Mouse (Mus musculus): ENCODE data around the gene Oaf.
A peak's percentile ranks its signal among the peaks of the same experiment; 100 is the strongest.

DNA sequence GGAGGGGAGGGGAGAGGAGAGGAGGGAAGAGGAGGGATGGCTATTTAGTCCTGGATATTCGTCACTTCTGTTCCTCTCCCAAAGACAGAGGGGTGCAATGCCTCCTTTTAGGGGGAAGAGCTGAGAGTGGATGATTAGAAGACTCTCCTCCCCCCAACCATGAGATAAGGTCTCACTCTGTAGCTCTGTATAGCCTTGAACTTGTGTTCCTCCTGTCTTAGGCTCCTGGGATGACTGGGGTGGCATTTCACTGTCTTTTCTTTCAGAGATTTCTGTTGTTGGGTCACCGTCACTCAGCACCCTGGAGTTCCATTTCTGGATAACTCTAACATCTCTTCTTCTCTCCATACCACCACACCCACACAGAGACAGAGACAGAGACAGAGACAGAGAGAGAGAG is 1.5 kb downstream of the Oaf start:
- TF ChIP-seq EP300 (IDR thresholded peaks at IDR 0.05; ENCODE audit: low read depth) (0 out of 2 replicates have a peak, but pooled peaks have one; percentile 22), CTCF (IDR thresholded peaks at IDR 0.05; ENCODE audit: low read depth) (no peak)
